Mouse (Mus musculus) left cerebral cortex, postnatal 10 days (tissue): ENCODE measurements around the gene Mtg1. TPM values are rescaled to one million over a fixed set of nuclear protein-coding genes. Genes with fewer than 3 reads are reported as not detected.
A peak's percentile ranks its signal among the peaks of the same experiment; 100 is the strongest.

ENCODE experiments used
- DNase-seq, 2 experiments: peaks; one replicate each; pipeline ENCODE4 v3.0.0; 2021 to 2022; ENCODE audit warnings: low spot score in 2 of 2, mixed read lengths in 1 of 2; ENCODE audit errors: extremely low spot score in 1 of 2
- intact Hi-C: fragments of 180-260 bp; cut with DNase I; formaldehyde crosslinking; loops from one replicate; pipeline ENCODE4 v1.15.1; 2025
- total RNA-seq, 2 experiments: library from RNA; stranded (reverse); gene quantifications; 2 replicates each; pipeline ENCODE4 v1.2.3; 2021

Mtg1 gene
- 10 to 100 TPM; 21.3 to 29.2 TPM for total RNA-seq

DNA sequence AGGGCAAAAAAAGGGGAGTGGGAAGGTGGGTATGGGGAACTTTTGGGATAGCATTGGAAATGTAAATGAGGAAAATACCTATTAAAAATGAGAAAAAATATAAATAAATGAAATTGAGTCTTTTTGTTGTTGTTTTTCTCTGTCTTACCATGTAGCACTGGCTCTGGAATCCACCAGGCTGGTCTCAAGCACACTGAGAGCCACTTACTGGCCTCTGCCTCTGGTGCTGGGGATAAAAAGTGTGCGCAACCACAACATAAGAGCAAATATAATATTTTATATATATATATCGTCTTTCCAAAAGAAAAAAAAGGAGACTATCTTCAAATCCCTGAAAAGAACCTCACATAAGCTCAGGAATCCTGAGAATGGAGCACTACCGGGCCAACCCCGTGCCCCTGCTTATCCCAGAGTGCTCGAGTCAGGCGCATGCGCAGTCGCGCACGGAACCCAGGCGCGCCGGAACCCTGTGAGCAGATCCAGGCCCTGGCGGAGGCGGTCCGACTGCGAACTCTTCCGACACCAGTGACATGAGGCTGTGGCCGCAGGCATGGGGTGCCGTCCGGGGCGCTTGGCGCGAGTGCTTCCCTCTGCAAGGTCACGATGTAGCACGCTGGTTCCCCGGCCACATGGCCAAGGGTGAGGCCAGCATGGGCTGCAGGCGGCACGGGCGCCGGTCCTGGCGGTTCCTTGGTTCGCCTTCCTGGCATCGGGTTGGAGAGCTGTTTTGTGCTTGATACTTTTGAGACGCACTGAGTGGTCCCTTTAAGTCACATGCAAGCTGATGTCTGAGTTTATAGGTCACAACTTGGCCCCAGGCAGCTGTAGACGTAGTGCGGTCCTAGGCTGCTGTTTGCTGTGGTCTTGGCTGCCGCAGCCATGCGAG lies at the start of gene Mtg1:
Gene Mtg1, plus strand, starts transcription at position 430 of the 886 bp plus-strand sequence.
- intact Hi-C loops: no loop called here
- peak; percentile 96 to 97 for DNase-seq

DNA sequence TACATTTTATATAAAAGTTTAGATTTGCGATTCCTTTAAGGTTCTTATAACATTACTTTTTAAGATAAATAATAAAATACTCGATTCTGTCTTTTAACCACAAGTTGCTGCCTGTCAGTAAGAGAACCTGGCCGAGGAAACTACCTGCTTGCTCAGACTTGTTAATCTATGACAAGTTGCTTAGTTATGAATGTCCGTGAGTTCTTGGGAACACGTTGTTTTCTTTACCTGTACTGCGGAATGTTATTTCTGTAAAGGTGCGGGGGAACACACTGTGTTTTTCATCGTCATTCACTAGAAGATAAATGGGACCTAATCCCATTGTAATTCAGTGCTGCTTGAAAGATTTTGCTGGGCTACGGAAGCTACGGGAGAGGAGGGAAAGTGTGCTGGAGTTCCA lies 46.8 kb upstream of the Mtg1 start:
- no peak for DNase-seq
- intact Hi-C loops: no loop called here

GRCm38 (mm10) chr7:140092924-140093528 lies 44.3 kb upstream of the Mtg1 start, which contains the start of gene Prap1:
Gene Prap1 (plus strand): TSS chr7:140093395.
- no peak for DNase-seq
- intact Hi-C loops: no loop called here

DNA sequence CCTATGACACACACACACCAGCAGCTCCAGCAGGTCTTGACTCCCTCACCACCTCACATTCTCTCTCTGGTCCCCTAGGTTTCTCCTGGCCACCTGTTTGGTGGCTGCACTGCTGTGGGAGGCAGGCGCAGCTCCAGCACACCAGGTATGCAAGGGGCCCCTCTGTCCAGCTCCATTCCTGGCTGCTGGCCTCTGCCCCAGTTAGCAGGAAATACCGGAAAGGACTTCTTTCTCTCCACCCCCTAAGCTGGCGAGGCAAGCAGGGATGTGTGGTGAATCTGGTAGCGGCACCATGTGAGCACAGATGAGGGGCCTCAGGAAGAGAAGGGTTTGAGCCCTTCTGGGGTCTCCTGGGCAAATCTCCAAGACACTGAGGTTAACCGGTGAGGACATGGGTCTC lies 42.4 kb upstream of the Mtg1 start:
- intact Hi-C loops: no loop called here
- no peak for DNase-seq

DNA sequence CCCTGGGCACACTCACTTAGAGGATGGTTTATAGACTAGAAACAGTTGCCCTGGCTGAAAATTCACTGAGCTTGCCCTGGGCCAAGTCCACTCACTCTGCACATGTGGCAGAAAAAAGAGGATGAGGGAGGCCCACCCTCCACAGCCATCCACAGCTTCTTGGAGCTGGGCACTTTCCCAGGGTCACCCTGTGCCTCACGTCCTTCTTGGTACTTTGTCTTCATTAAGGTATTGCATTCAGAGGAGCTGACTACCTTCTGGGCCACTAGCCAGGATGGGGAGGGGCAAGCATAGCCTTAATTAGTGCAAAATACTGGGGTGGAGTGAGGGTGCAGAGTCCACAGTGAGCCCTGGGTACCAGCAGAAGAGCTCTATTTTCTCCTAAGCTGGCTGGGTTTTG lies 41.8 kb upstream of the Mtg1 start:
- no peak for DNase-seq
- intact Hi-C loops: no loop called here

- DNase-seq: no peak
- intact Hi-C loops: no loop called here
Observed at GRCm38 (mm10) chr7:140096055-140096454, 41.3 kb upstream of the Mtg1 start.

- no peak for DNase-seq
- intact Hi-C loops: no loop called here
Observed at GRCm38 (mm10) chr7:140098466-140098865, 38.9 kb upstream of the Mtg1 start.

GRCm38 (mm10) chr7:140101498-140101897 lies 35.9 kb upstream of the Mtg1 start:
- intact Hi-C loops: no loop called here
- no peak for DNase-seq

GRCm38 (mm10) chr7:140101993-140102860 lies 35.1 kb upstream of the Mtg1 start, which contains the start of gene Fuom:
Gene Fuom (minus strand): TSS chr7:140102441.
- DNase-seq: peak; percentile 73 to 89
- intact Hi-C loops: no loop called here

DNA sequence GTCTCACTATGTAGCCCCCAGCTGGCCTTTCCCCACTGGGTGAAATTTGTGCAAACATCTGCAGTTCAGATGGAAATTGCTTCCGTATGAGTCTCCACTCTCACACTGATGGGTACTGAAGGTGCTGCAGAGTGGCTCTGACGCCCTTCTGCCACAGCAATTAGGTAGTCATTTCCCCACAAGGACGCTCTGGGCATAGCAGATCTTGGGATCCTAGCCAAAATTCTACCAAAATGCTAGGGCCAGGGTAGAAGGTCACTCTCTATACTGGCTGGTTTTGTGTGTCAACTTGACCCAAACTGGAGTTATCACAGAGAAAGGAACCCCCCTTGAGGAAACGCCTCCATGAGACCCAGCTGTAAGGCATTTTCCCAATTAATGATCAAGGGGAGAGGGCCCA lies 33.4 kb upstream of the Mtg1 start:
- intact Hi-C loops: no loop called here
- DNase-seq: no peak

DNA sequence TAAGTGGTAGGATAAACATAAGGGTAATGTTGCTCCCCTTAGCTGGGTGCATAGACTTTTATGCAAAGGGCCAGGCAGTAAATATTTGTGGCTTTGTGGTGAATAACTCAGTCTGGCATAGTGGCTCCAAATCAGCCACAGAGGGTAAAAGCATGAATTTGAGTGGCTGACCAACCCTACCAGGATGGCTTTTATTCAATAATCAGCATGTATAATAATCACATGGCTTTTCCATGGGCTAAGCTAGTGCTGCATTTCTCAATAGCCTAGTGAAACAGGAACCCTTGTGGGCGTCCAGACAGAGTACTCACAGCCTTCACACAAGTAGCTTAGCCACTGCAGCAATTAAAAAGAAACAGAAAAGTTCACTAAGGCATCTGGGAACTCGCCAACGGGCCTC lies 25.4 kb upstream of the Mtg1 start:
- intact Hi-C loops: no loop called here
- no peak for DNase-seq

GRCm38 (mm10) chr7:140115583-140116328 lies 21.6 kb upstream of the Mtg1 start, which contains the start of gene Paox:
Gene Paox (plus strand): TSS chr7:140115799.
- intact Hi-C loops: loop anchor here (5.0 kb wide), 1 partner anchor 33 kb away; the partner anchor contains the start of gene Caly
- peak; percentile 39 to 47 for DNase-seq

DNA sequence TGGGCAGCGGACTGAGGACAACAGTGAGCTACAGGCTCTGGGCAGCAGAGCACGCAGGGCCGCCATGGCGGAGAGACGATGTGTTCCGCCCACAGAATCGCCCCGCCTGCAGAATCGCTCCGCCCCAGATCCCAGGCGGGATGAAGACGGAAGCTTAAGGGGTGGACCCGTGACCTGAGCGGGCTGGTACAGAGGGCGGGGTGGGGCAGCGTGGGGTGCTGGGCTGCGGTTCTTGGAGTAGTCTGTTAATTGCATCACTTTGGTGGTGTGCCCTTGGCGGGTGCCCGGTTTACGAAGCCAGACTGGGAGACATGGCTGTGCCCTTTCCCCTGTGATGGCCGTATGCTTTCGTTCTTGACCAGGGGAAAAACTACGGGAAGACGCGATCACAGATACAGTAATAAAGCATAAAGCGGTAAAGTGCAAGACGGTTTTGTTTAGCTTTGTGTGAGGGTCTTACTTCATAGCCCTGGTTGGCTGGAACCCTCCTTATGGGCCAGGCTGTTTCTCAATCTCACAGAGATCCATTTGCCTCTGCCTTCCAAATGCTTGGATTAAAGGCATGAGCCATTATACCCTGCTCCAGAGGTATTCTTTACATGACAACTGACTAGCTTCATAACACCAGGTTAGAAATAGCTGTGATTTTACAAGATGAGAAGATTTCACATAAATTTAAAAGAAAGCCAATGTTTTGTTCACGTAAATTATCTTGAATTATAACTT lies 20.9 kb upstream of the Mtg1 start, which contains the start of gene Echs1:
Gene Echs1, minus strand, starts transcription at position 148 of the 726 bp plus-strand sequence.
- peak; percentile 72 to 93 for DNase-seq
- intact Hi-C loops: loop anchor here (5.0 kb wide), 1 partner anchor 34 kb away; the partner anchor contains the start of gene Caly

GRCm38 (mm10) chr7:140120484-140120883 lies 16.9 kb upstream of the Mtg1 start:
- intact Hi-C loops: no loop called here
- DNase-seq: no peak

DNA sequence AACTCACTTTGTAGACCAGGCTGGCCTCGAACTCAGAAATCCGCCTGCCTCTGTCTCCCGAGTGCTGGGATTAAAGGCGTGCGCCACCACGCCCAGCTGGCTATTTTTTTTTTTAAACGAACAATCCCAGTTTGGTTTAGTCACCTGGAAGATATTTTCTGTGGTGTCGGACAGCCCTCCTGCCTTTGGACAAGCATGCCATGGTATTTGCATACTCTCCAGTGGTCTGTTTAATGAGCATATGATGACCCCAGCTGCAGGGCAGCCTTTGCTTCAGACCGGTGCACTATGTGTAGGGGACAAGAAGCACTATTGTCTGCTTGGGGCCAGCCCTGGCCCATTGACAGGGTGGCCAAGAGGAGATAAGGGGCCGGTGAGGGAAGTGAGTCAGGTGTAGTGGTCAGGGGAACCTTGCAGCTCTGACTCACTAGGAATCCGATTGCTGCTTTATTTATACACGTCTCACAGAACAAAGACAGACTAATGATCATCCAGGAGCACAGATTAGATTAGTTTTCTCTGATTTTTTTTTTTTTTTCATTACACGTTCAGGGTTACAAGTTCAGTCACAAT lies 15.9 kb upstream of the Mtg1 start:
- intact Hi-C loops: no loop called here
- DNase-seq: no peak

- intact Hi-C loops: no loop called here
- DNase-seq: no peak
Observed at GRCm38 (mm10) chr7:140122765-140123164, 14.6 kb upstream of the Mtg1 start.

GRCm38 (mm10) chr7:140124382-140124781 lies 13.0 kb upstream of the Mtg1 start:
- DNase-seq: no peak
- intact Hi-C loops: no loop called here
